Mouse (Mus musculus) spleen, postnatal 0 days (tissue): ENCODE measurements around the gene Pla1a. TPM values are rescaled to one million over a fixed set of nuclear protein-coding genes. Genes with fewer than 3 reads are reported as not detected.

Experiments
- polyA plus RNA-seq: library from polyadenylated mRNA; unstranded; fragments of >200 nt; fragmentation: Nextera tagmentation; extraction: Ambion mirVana; gene quantifications from 2 replicates; pipeline ENCODE4 v1.2.1, GENCODE M21; 2015

Pla1a gene
- polyA plus RNA-seq: 0.36 and 0.41 TPM in 2 replicates

DNA sequence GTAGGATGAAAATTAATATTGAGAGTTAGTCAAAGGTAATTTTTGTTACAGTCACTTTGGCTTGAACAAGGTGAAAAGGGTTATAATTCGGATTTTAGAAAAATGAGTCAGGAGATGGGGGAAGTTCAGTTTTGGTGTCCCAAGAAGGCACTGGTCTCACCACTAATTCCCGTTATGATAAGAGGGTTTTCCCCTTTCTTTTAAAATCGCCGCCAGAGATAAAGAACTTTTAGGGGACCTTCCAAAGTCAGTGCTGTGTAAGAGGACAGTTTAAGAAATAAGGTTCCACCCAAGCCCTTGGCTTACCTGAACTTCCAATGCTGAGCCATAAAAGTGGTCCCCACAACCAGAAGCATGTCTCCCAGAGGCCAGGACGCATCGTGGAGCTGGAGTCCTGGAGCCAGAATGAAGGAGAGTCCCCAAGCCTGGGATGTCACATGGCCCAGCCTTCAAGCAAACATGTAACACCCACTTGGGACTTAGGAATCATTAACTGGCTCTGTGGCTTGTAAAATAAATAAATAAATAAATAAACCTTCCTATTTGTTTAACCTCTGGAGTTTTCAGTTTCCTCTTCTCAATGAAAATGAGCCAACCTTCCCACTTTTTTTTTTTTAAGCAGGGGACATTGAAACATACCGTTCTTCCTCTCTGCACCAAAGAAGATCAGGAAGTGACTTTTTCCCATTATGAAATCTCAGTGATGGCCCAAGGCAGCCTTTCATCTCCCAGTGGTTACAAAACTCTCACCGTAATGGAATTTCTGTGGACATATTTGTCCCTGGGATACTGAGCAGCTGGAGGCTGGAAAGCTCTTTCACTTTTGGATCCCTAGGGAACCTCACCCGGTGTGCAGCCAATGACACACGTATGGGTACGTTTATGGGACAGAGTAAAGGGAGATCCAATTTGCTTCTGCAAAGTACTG is at the start of gene Pla1a:
TSS of gene Pla1a (minus strand) at position 648 of the 928 bp plus-strand sequence.

DNA sequence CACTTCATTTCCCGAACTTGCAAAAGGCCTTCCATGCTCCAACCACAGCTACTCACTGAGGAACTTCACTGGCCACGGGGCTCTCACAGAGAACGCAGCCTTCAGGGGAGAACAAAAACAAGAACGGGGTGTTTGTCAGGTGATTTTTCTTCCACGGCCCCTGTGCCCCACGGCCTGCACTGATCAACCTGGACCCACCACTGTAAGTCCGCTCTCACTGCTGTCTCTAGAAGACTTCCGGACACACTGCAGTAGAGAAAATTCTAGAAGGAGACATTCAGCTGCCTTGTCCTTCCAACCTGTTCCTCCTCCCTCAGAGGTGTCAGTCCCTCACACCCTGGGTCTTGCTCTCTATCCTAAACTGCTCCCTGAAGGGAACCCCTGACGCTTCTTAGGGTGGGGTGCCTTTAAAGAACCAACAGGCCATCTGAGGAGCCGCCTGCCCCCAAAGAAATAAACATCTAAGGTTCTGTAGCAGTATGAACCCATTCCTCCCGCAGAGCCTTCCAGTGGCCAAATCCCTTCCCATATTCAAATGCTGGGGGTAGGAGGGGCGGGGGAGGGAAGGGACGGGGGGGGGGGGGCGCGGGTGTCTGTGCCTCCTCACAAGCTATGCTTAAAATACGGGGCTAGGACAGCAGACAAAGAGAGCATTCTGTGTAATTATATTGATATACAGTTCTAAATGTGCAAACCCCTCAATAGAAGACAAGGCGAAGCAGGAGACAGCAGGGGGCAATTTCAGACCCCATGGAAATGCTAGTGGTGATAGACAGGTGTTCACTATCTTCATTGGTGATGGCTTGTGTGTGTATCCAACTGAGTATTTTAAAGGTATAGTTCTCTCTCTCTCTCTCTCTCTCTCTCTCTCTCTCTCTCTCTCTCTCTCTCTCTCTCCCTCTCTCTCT is 22.8 kb upstream of the Pla1a start, which contains the start of gene Cd80:
TSS of gene Cd80 (plus strand) at position 51 of the 908 bp plus-strand sequence.

DNA sequence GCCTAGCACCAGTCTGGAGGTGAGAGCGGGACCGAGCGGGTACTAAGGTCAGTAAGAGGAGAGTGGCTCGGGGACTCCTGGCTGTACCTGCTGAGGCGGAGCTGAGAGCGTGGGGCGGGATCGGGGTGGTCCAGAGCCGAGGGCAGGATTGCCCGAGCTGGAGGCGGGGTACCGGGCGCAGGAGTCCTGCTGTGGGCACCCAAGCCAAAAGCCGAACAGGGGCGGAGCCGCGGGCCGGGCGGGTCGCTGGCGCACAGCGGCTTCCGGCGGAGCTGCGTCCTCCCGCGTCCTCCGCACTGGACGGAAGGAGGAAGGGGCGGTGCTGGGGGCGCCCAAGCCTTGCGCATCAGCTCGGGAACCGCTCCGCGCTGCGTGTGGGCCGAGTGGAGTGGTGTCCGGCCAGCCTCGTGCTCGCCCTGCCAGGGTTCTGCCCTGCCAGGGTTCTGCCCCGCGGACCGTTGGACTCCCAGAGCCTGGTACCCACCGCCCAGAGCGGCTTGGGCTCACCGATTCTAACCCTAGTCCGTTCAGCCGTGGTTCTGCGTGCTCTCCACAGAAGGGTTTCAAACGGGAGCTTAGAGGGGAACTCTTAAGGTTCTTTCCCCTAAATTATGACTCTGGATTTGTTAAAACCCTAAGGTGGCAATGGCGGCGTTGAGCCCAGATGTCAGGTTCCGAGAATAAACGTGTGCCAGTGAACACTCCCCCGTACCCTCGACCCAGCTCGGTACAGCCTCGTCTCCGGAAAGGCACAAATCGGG is 19.7 kb upstream of the Pla1a start, which contains the start of gene Adprh:
TSS of gene Adprh (minus strand) at position 262 of the 761 bp plus-strand sequence.

DNA sequence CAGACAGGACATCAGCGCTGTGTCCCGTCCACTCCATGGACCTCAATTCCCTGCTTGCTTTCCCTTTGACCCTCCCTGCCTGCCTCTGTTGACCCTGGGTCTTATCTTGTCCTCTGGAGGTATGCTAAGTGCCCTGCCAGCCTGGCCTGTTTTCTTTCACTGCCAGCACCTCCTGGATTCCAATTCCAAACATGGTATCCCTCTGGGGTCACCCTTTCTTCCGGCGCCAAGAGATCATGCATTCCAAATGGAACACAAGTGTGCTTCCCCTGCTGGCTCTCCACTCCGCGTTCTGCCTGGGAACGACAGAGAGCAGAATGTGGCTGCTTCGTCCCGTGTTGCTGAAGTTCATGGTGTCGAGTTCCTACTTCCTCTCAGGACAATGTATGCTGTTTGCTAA is 71.0 kb downstream of the Pla1a start, which contains the start of gene Popdc2:
TSS of gene Popdc2 (plus strand) at position 277 of the 400 bp plus-strand sequence.

DNA sequence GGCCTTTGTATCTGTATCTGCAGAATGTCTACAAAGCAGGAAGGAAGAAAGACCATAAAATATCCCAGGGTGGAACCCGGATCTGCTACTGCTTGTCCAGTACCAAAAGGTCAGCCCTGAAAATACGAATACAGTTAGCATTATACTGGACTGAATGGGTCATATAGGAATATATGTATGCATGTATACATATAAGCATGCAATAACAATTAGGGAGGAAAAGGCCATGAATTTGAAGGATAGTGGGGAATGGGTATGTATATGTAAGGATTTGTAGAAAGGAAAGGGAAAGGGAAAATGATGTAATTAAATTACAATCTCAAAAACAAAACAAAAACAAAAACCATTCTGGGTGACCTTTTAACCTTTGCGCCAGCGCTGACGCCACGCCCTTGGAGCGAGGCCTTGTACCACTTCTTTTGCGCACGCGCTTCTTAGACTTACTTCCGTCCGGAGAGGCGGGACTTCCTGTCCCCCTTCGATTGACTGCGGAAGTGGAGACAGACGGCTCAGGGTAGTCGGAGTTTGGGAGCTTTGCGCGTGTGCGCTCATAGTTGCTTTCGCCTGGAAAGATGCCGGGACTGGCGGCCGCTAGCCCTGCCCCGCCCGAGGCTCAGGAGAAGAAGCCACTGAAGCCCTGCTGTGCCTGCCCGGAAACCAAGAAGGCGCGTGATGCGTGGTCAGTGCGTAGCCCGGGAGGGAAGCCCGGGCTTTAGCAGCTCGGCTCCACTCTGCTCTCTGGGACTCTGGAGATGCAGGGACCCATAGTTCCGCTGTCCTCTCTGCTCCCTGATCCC is 86.2 kb downstream of the Pla1a start, which contains the start of the genes Cox17 and Gm21987:
TSS of gene Cox17 (plus strand) at position 463 of the 797 bp plus-strand sequence.
TSS of gene Gm21987 (plus strand) at position 512 of the 797 bp plus-strand sequence.

Other genes with a start within 250 kb of the Pla1a start
- 0.05 TPM in 1 of 2 replicates, not detected in the other for gene Nr1i2, start 138.3 kb downstream of the Pla1a start, polyA plus RNA-seq
- gene Maats1, start 91.0 kb downstream of the Pla1a start, polyA plus RNA-seq: 0.10 and 0.12 TPM in 2 replicates
- 363 and 407 TPM in 2 replicates for gene Cox17, start 86.2 kb downstream of the Pla1a start, polyA plus RNA-seq
- not detected in 2 replicates for gene Gm21987, start 86.1 kb downstream of the Pla1a start, polyA plus RNA-seq
- 24.5 and 29.1 TPM in 2 replicates for gene Popdc2, start 70.9 kb downstream of the Pla1a start, polyA plus RNA-seq
- 39.5 and 43.6 TPM in 2 replicates for gene Adprh, start 19.6 kb upstream of the Pla1a start, polyA plus RNA-seq
- 0.29 and 0.59 TPM in 2 replicates for gene Cd80, start 22.4 kb upstream of the Pla1a start, polyA plus RNA-seq
- gene Timmdc1, start 89.5 kb upstream of the Pla1a start, polyA plus RNA-seq: 15.9 and 16.2 TPM in 2 replicates
- 11.9 and 14.5 TPM in 2 replicates for gene Poglut1, start 117.1 kb upstream of the Pla1a start, polyA plus RNA-seq
- 21.9 and 25.5 TPM in 2 replicates for gene Tmem39a, start 125.6 kb upstream of the Pla1a start, polyA plus RNA-seq